ENCODE assay signal across 27 mouse cellular contexts in genomic region chr5:119542836-119543235, GRCm38 (mm10).
DNase-seq lines count a peak whose midpoint lies in the region; ATAC-seq lines count a peak whose summit lies in the region.
"Had no signal": no experiment of that assay in that cellular context is flagged by ENCODE, and none has a peak within 500 bp of the region (broad histone marks: within the 10 kb centered on the region; RNA-seq: fewer than 3 reads in every experiment).

No protein-coding gene starts in this region.

- no peaks in the 10 kb centered on the region for H3K27me3 ChIP-seq in forebrain, embryonic 12.5 days
- H3K27me3 ChIP-seq: liver, embryonic 12.5 days had no signal

- no peak overlapping the region for H3K4me3 ChIP-seq in forebrain, embryonic 12.5 days (replicated peaks)
- H3K4me3 ChIP-seq: erythroblast, embryonic 14.5 days; heart, adult 2 months; heart, embryonic 13.5 days; liver, embryonic 12.5 days had no signal

- DNase-seq in gastrocnemius, postnatal 10 days: peak; percentile 15
- no peak for DNase-seq in gastrocnemius, postnatal 14 days
- DNase-seq in ovary, postnatal 36 days (ENCODE audit: low spot score): peak; percentile 40
- no peak for DNase-seq in ovary, postnatal 10 days (ENCODE audit: low spot score)
- DNase-seq in adrenal gland, adult 8-10 months: peak; percentile 24
- peak; percentile 16 for DNase-seq in large intestine, adult 2 months (ENCODE audit: low read depth, low spot score)
- DNase-seq in frontal cortex, postnatal 10 days (ENCODE audit: low spot score in 2 of 2): no peak
- DNase-seq: cerebellum, adult 11 months; cerebellum, postnatal 10 days; forebrain, postnatal 0 days; heart, adult 2 months; heart, postnatal 10 days; kidney, adult 9 months; kidney, postnatal 10 days; lung, adult 18-20 months; thymus, adult 18-20 months; thymus, postnatal 36 days had no signal

- no peak overlapping the region for H3K4me2 ChIP-seq in forebrain, embryonic 12.5 days
- H3K4me2 ChIP-seq: heart, embryonic 13.5 days; hindbrain, embryonic 14.5 days; liver, embryonic 12.5 days; midbrain, embryonic 11.5 days had no signal

- H3K9me3 ChIP-seq in forebrain, embryonic 12.5 days: no peaks in the 10 kb centered on the region
- H3K9me3 ChIP-seq: heart, embryonic 13.5 days had no signal

- intact Hi-C loops in gastrocnemius, postnatal 14 days (cut with DNase I; ENCODE audit: low total_unique reads): no loop called here

- no peaks in the 10 kb centered on the region for H3K4me1 ChIP-seq in forebrain, embryonic 12.5 days
- H3K4me1 ChIP-seq: heart, embryonic 13.5 days; liver, embryonic 12.5 days had no signal

- H3K36me3 ChIP-seq in forebrain, embryonic 12.5 days (replicated peaks): no peaks in the 10 kb centered on the region
- H3K36me3 ChIP-seq: heart, embryonic 13.5 days; liver, embryonic 12.5 days had no signal

- ATAC-seq in forebrain, embryonic 12.5 days (ENCODE audit: low FRiP score): no peak
- ATAC-seq: activated CD4-positive, CD25-positive, alpha-beta regulatory T cell, adult 4 months; forebrain, postnatal 0 days; intestine, postnatal 0 days; liver, embryonic 12.5 days; lung, postnatal 0 days; midbrain, embryonic 16.5 days had no signal

- H3K9ac ChIP-seq in forebrain, embryonic 12.5 days: no peak overlapping the region
- H3K9ac ChIP-seq: forebrain, postnatal 0 days; heart, embryonic 13.5 days; hindbrain, embryonic 14.5 days; liver, embryonic 12.5 days had no signal

- 37% methylated on average over 11 of the region's 11 CpGs for WGBS in large intestine, adult 2 months
- 89% methylated on average over 11 of the region's 11 CpGs for WGBS in forebrain, embryonic 12.5 days

- no peak overlapping the region for H3K27ac ChIP-seq in forebrain, embryonic 12.5 days
- H3K27ac ChIP-seq: heart, adult 2 months; heart, embryonic 13.5 days; hindbrain, embryonic 14.5 days; liver, embryonic 12.5 days had no signal

Comparison
In these comparisons a context has a peak if more than half of its experiments do, and no peak if none do; other contexts are left out.
1. DNase-seq: peak in gastrocnemius, postnatal 10 days (single experiment), ovary, postnatal 36 days (single experiment), adrenal gland, adult 8-10 months (single experiment) and large intestine, adult 2 months (single experiment); none in gastrocnemius, postnatal 14 days (single experiment), ovary, postnatal 10 days (single experiment) and frontal cortex, postnatal 10 days (0 of 2).